Mouse (Mus musculus) stomach, postnatal 0 days (tissue): ENCODE results near the gene Zfpl1. TPM values are rescaled to one million over a fixed set of nuclear protein-coding genes. Genes with fewer than 3 reads are reported as not detected.

Experiments used
- ATAC-seq: fragments of 200-750 bp; cut with Nextera tagmentation; 2 replicates; pipeline ENCODE4 v1.8.0; 2017; ENCODE audit not compliant: low FRiP score, low TSS enrichment
- DNase-seq: peaks from one replicate; pipeline ENCODE4 v3.0.0-alpha.2; 2016; ENCODE audit warnings: low spot score
- H3K27ac ChIP-seq: fragments of 300-500 bp; sonication (generic); replicated peaks from 2 replicates; pipeline ENCODE4 v1.5.1; 2014; ENCODE audit warnings: mild to moderate bottlenecking, control low read depth
- H3K27me3 ChIP-seq: fragments of 300-500 bp; sonication (generic); 2 replicates; pipeline ENCODE4 v1.6.1; 2014; ENCODE audit warnings: low read length; ENCODE audit not compliant: control insufficient read depth, insufficient read depth
- H3K36me3 ChIP-seq: fragments of 300-500 bp; sonication (generic); 2 replicates; pipeline ENCODE4 v1.6.1; 2014; ENCODE audit warnings: low read length, mixed read lengths; ENCODE audit not compliant: control insufficient read depth, insufficient read depth
- H3K4me1 ChIP-seq: fragments of 300-500 bp; sonication (generic); replicated peaks from 2 replicates; pipeline ENCODE4 v1.6.1; 2014; ENCODE audit warnings: antibody characterized with exemption; ENCODE audit not compliant: control insufficient read depth, insufficient read depth
- H3K4me2 ChIP-seq: fragments of 300-500 bp; sonication (generic); replicated peaks from 2 replicates; pipeline ENCODE4 v1.6.1; 2014; ENCODE audit warnings: low read depth, mild to moderate bottlenecking, control low read depth, moderate library complexity
- H3K4me3 ChIP-seq: fragments of 300-500 bp; sonication (generic); 2 replicates; pipeline ENCODE4 v1.5.1; 2014; ENCODE audit warnings: low read depth, low read length, control low read depth
- H3K9ac ChIP-seq: fragments of 300-500 bp; sonication (generic); 2 replicates; pipeline ENCODE4 v1.6.1; 2014; ENCODE audit warnings: mild to moderate bottlenecking, low read length, control low read depth, mixed read lengths
- H3K9me3 ChIP-seq: fragments of 300-500 bp; sonication (generic); 2 replicates; pipeline ENCODE4 v1.6.1; 2016; ENCODE audit warnings: low read length; ENCODE audit not compliant: control insufficient read depth
- CTCF ChIP-seq: IDR thresholded peaks from 2 replicates; pipeline ENCODE4 v1.5.1; 2016; ENCODE audit warnings: antibody characterized with exemption, low read depth, mild to moderate bottlenecking, moderate library complexity
- EP300 ChIP-seq: optimal IDR thresholded peaks from 2 replicates; pipeline ENCODE3; 2016; ENCODE audit warnings: antibody characterized with exemption
- WGBS: fragments of 180-500 bp; shearing (Covaris S2); extraction: QIAGEN DNeasy Blood & Tissue Kit; methylation state at CpG from one replicate; pipeline ENCODE4 v1.1.7; 2014; 5-methylcytosine and 5-hydroxymethylcytosine counted together
- microRNA-seq: library from miRNA; unstranded; fragments of <30 nt; microRNA quantifications from one replicate; pipeline ENCODE4, GENCODE M21; 2016
- polyA plus RNA-seq: library from polyadenylated mRNA; unstranded; fragments of >200 nt; fragmentation: Nextera tagmentation; extraction: Ambion mirVana; gene quantifications from 2 replicates; pipeline ENCODE4 v1.2.1, GENCODE M21; 2015

The Zfpl1 gene
- polyA plus RNA-seq, 1 experiment from 2014 or later, result 58.4 TPM

GRCm38 (mm10) chr19:6038326-6038725, 46.4 kb downstream of the Zfpl1 start:
- Histone ChIP-seq H3K27me3 (no peaks in the 10 kb centered on the region), H3K27ac (no peak overlapping the region), H3K4me1 (no peaks in the 10 kb centered on the region), H3K36me3 (no peaks in the 10 kb centered on the region), H3K9ac (no peak overlapping the region), H3K9me3 (no peaks in the 10 kb centered on the region), H3K4me3 (no peak overlapping the region), H3K4me2 (no peak overlapping the region)
- ATAC-seq (no peak), DNase-seq (no peak)
- 78% methylated on average over 7 of the region's 7 CpGs for WGBS
- no peak for TF ChIP-seq CTCF
- no peak for TF ChIP-seq EP300

DNA sequence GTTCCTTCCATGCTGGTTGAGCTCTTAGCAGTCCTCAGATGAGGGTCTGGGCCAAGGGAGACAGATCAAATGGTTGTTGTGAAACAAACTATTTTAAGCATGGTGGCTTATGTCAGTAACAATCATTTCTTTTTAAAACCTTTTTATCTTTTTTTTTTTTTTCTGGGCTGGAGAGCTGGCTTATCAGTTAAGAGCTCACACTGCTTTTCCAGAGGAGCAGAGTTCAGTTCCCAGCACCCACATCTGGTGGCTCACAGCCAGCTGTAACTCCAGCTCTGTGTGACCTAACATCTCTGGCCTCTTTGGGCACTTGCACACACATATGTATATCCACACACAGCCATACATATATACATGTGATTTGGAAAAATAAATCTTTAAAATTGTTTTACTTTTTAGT, 47.1 kb downstream of the Zfpl1 start:
- no peak for DNase-seq
- Histone ChIP-seq H3K27ac (no peak overlapping the region), H3K9me3 (no peaks in the 10 kb centered on the region), H3K4me1 (no peaks in the 10 kb centered on the region), H3K4me3 (no peak overlapping the region), H3K27me3 (no peaks in the 10 kb centered on the region), H3K9ac (no peak overlapping the region), H3K4me2 (no peak overlapping the region), H3K36me3 (no peaks in the 10 kb centered on the region)
- TF ChIP-seq CTCF (no peak), EP300 (no peak)
- ATAC-seq, result no peak

- Histone ChIP-seq H3K27ac (no peak overlapping the region), H3K9me3 (no peaks in the 10 kb centered on the region), H3K4me1 (no peaks in the 10 kb centered on the region), H3K9ac (no peak overlapping the region), H3K4me2 (no peak overlapping the region), H3K36me3 (no peaks in the 10 kb centered on the region), H3K4me3 (no peak overlapping the region), H3K27me3 (no peaks in the 10 kb centered on the region)
- WGBS, result 61% methylated on average over 9 of the region's 9 CpGs
- TF ChIP-seq CTCF (no peak), EP300 (no peak)
- 0 out of 2 replicates have a peak, but pooled peaks have one; percentile 24 for ATAC-seq
- no peak for DNase-seq
These were observed 48.7 kb downstream of the Zfpl1 start for GRCm38 (mm10) chr19:6035966-6036585.

Small RNA genes lying within 50 kb of the gene (microRNA-seq; reads per million reads assigned to microRNA genes)
- 1.9 reads per million for gene Mir6988

Other genes starting within 250 kb of the Zfpl1 start
- gene Frmd8, start 209.7 kb downstream of the Zfpl1 start, polyA plus RNA-seq, result 13.8 and 18.8 TPM in 2 replicates
- gene Slc25a45, start 207.1 kb downstream of the Zfpl1 start, polyA plus RNA-seq, result 2.9 and 3.2 TPM in 2 replicates
- gene Tigd3, start 190.8 kb downstream of the Zfpl1 start, polyA plus RNA-seq, result 0.77 and 1.0 TPM in 2 replicates
- 47.0 and 54.9 TPM in 2 replicates for gene Dpf2, start 171.9 kb downstream of the Zfpl1 start, polyA plus RNA-seq
- 7.9 and 8.1 TPM in 2 replicates for gene Cdc42ep2, start 160.1 kb downstream of the Zfpl1 start, polyA plus RNA-seq
- 20.4 and 21.2 TPM in 2 replicates for gene Pola2, start 120.8 kb downstream of the Zfpl1 start, polyA plus RNA-seq
- not detected in 2 replicates for gene Slc22a20, start 98.8 kb downstream of the Zfpl1 start, polyA plus RNA-seq
- gene Capn1, start 69.1 kb downstream of the Zfpl1 start, polyA plus RNA-seq, result 21.2 and 21.4 TPM in 2 replicates
- gene Syvn1, start 38.4 kb downstream of the Zfpl1 start, polyA plus RNA-seq, result 18.5 and 21.1 TPM in 2 replicates
- 35.0 and 36.6 TPM in 2 replicates for gene Mrpl49, start 27.2 kb downstream of the Zfpl1 start, polyA plus RNA-seq
- gene Fau, start 27.1 kb downstream of the Zfpl1 start, polyA plus RNA-seq, result 818 and 857 TPM in 2 replicates
- 31.8 and 33.2 TPM in 2 replicates for gene Znhit2, start 23.8 kb downstream of the Zfpl1 start, polyA plus RNA-seq
- 17.9 and 19.7 TPM in 2 replicates for gene Tm7sf2, start 16.6 kb downstream of the Zfpl1 start, polyA plus RNA-seq
- gene Vps51, start 7.7 kb downstream of the Zfpl1 start, polyA plus RNA-seq, result 43.2 and 48.9 TPM in 2 replicates
- gene Tmem262, start 4.9 kb downstream of the Zfpl1 start, polyA plus RNA-seq, result not detected in 2 replicates
- 0.52 and 1.0 TPM in 2 replicates for gene Gm28374, start 2.7 kb downstream of the Zfpl1 start, polyA plus RNA-seq
- gene Cdca5, start within 50 bp of the Zfpl1 start, polyA plus RNA-seq, result 7.9 and 8.1 TPM in 2 replicates
- gene AC131692.1, start 9.5 kb upstream of the Zfpl1 start, polyA plus RNA-seq, result not detected in 2 replicates
- 0.05 and 0.07 TPM in 2 replicates for gene Naaladl1, start 20.8 kb upstream of the Zfpl1 start, polyA plus RNA-seq
- gene Sac3d1, start 33.7 kb upstream of the Zfpl1 start, polyA plus RNA-seq, result 26.8 and 29.4 TPM in 2 replicates
- gene Snx15, start 43.3 kb upstream of the Zfpl1 start, polyA plus RNA-seq, result 24.7 and 25.0 TPM in 2 replicates
- gene Batf2, start 56.0 kb upstream of the Zfpl1 start, polyA plus RNA-seq, result 0.49 and 0.52 TPM in 2 replicates
- 74.0 and 77.2 TPM in 2 replicates for gene Arl2, start 56.6 kb upstream of the Zfpl1 start, polyA plus RNA-seq
- gene Majin, start 99.4 kb upstream of the Zfpl1 start, polyA plus RNA-seq, result 0.11 TPM in 1 of 2 replicates, not detected in the other
- 0.17 and 0.46 TPM in 2 replicates for gene Gpha2, start 141.4 kb upstream of the Zfpl1 start, polyA plus RNA-seq
- 14.7 and 15.0 TPM in 2 replicates for gene Ppp2r5b, start 150.9 kb upstream of the Zfpl1 start, polyA plus RNA-seq
- gene Atg2a, start 156.7 kb upstream of the Zfpl1 start, polyA plus RNA-seq, result 4.8 and 6.0 TPM in 2 replicates
- 62.0 and 63.8 TPM in 2 replicates for gene Ehd1, start 191.8 kb upstream of the Zfpl1 start, polyA plus RNA-seq
- gene Cdc42bpg, start 221.5 kb upstream of the Zfpl1 start, polyA plus RNA-seq, result 1.3 and 1.9 TPM in 2 replicates